Mouse (Mus musculus): ENCODE measurements at regions not wholly inside any gene's neighbourhood (a gene's known extent, or its start where the extent isn't known, plus 50 kb on each side); places are given as distances from the start of the nearest gene placed in this dataset.

GRCm38 (mm10) chr2:134003146-134003545, 451.2 kb downstream of the Bmp2 start:
- no peak for TF ChIP-seq POLR2A (IDR thresholded peaks at IDR 0.05; ENCODE audit: borderline replicate concordance, insufficient read depth, low read length)
- no peak for TF ChIP-seq CTCF (IDR thresholded peaks at IDR 0.05; ENCODE audit: borderline replicate concordance, insufficient read depth, low read depth, low read length)
